Mouse (Mus musculus): ENCODE data around the gene Gpatch3.

Gene Gpatch3

GRCm38 (mm10) chr4:133619473-133620136, 45.1 kb downstream of the Gpatch3 start:
- no peak for DNase-seq (ENCODE audit: low spot score)

DNA sequence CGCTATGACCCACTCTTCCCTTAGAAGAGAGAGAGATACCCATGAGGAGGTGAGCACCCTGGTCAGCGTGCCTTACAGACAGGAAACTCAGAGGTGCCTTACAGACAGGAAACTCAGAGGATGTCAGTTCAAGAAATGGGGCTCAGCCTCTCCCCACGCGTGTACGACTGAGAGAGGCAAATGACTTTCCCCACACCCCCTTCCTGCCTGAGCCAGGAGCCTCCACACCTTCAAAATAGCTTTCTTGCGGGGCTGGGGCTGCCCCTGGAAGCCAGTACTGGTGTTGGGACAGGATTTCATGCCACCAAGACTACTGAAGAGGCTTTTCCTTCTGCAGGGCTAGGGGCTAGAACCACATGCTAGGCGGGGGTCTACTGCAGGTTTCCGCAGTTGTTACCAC, 46.1 kb downstream of the Gpatch3 start:
- DNase-seq (ENCODE audit: low spot score): no peak

- no peak for DNase-seq (ENCODE audit: low spot score)
Observed at GRCm38 (mm10) chr4:133622161-133622695, 47.7 kb downstream of the Gpatch3 start.

DNA sequence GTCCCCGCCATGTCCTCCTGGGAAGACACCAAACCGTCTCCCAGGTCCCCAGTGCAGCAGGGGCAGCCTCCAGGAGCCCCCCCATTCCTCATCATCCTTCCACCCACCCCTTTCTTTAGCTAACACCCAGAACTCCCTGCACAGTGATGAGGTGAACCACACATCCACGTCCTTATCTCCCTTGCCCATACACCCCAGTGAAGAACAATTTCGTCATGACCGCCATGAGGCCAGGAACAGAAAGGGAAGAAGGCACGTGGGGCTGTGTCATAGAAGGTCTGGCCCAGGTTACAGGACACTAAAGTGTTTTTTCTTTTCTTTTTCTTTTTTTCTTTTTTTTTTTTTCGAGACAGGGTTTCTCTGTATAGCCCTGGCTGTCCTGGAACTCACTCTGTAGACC, 50.3 kb downstream of the Gpatch3 start:
- no peak for DNase-seq (ENCODE audit: low spot score)

GRCm38 (mm10) chr4:133625621-133626071, 51.1 kb downstream of the Gpatch3 start:
- no peak for DNase-seq (ENCODE audit: low spot score)

DNA sequence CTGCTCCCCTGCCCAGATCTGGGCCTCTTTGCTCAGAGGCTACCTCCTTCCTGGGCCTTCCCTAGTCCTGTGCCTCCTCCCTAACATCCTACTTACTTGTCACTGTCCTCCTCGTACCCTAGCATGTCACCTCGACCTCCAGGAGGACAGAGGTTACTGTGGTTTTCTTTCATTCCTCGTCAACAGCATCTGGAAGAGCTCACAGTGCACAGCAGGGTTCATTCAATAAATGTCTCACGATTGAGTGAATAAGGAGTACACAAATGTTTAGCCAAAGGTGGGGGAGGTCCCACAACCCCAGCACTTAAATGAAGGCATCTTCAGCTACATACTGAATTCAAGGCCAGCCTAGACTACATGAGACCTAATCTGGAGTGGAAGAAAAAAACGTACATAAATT, 51.7 kb downstream of the Gpatch3 start:
- DNase-seq (ENCODE audit: low spot score): no peak

DNA sequence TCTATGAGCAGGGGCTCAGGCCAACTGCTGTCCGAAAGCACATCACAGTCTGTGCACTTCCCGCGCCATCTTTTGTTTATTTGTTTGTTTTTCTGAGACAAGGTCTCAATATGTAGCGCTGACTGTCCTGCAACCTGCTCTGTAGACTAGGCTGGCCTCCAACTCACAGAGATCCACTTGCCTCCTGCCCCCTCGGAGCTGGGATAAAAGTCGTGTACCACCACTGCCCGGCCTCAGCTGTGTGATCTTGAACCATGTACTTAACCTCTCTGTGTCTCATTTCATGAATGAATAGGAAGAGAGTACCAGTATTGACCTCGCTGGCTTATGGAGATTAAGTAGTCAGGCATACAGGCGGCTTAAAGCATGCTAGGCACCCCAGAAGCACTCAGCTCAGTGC, 52.1 kb downstream of the Gpatch3 start:
- DNase-seq (ENCODE audit: low spot score): no peak

GRCm38 (mm10) chr4:133627039-133627438, 52.5 kb downstream of the Gpatch3 start:
- DNase-seq (ENCODE audit: low spot score): no peak

GRCm38 (mm10) chr4:133628517-133628916, 54.0 kb downstream of the Gpatch3 start:
- no peak for DNase-seq (ENCODE audit: low spot score)

DNA sequence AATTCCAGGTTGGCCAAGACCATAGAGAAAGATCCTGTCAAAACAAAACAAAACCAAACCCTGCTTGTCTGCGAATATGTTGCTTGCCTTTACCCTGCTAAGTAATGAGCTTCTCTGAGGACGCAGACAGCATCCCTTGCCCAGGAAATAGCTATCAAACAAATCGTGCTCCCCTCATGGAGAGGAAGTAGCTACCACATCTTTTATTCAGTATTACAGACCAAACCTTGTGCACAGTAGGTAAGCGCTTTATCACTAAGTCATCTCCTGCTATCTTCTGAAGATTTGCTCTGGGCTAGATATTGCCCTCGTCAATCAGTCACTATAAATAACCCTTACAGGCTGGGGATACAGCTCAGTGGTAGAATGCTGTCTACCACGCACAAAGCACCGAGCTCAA, 54.6 kb downstream of the Gpatch3 start:
- DNase-seq (ENCODE audit: low spot score): no peak

DNA sequence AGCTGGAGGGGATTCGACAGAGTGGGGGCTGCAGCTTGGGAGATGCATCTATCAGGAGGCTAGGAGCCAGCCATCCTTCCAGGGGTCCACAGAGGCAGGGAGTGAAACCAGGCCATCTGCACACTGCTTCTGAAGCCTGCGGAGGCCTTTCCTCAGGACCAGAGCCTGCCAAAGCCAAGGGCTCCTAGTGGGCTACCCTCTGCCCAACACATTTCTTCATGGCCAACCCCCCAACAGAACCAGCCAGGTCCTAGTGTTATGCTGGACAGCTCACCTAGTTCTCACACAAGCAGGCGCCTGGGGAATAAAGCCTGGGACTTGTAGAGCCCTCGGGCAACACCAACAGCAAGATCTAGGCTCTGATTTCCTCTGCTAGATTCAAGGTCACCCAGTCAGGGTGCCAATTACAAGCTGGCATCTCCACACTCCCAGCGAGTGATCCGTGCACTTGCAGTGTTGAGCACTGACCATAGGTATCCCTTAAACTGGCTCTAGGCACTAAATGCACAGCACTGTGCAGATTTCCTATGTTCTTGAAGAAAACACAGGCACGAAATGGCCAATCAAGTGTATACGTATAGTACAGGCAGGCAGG, 55.9 kb downstream of the Gpatch3 start:
- no peak for DNase-seq (ENCODE audit: low spot score)

DNA sequence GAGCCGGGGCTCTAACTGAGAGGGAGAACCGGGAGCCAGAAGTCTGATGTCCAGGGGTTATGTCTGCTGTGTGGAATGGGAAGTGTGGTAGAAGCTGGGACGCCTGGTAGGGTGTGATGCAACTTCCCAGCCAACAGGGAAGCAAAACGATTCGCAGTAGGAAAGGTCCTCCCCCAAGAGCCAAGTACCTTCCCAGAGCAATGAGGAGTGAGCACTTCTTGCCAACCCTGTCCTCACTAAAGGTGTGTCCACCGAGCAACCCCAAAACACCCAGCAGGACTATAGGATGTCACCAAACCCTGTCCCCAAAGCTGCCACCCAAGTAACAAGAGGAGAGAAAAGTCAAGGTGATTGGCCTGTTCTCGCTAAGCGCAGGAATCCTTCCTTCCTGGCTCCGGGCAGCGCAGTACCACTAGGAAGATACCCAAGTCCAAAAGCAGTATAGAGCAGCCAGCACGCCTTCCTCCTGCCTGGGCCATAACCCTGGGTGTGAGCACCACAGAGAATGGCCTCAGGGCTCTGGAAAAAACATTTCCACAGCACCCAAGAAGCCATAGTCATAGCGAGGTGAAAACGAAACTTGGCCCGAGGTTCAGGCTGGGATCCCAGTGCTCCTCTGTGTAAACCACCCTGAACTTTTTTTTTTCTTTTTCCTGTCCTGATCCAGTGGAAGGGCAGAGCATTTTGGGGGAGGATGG, 56.7 kb downstream of the Gpatch3 start:
- no peak for DNase-seq (ENCODE audit: low spot score)

GRCm38 (mm10) chr4:133631769-133632411, 57.3 kb downstream of the Gpatch3 start:
- no peak for DNase-seq (ENCODE audit: low spot score)

GRCm38 (mm10) chr4:133632483-133633327, 58.2 kb downstream of the Gpatch3 start:
- DNase-seq (ENCODE audit: low spot score): no peak

DNA sequence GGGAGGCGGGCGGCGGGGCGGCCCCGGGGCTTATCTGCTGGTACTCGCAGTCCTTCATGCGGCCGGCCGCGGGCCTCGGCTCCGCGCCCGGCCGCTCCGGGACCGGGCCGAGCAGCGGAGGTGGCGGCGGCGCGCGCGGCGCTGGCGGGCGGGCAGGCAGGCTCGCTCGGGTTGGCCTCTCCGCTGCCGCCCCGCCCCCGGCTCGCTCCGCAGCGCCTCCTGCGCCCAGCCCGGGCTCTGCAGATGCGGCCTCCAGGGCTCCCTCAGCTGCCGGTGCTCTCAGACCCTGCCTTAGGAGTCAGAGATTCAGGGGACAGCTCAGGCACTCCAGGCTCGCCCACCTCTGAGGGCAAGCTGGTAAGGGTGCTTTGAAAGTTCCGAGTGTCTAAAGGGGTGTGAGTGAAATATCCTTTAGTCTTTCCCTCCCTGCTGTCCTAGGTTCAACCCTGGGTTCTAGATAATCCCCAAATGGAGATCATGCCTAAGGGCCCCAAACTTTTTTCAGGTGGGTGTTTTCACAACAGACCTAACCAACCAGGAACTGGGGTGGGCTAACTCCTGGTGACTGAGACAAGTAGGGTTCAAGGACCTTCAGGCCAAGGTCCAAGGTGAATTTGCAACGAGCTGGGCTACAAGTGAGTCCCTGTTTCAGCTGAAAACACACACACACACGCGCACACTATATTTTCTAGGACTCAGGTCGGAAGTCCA, 58.9 kb downstream of the Gpatch3 start:
- DNase-seq (ENCODE audit: low spot score): peak; percentile 65
